Mouse (Mus musculus) adrenal gland (tissue): ENCODE results near the gene Lonrf3.

Experiments used
- intact Hi-C: fragments of 180-260 bp; cut with DNase I; formaldehyde crosslinking; loops from one replicate; pipeline ENCODE4 v1.15.1; 2025
- long read RNA-seq, 2 experiments: library from polyadenylated mRNA; unstranded; transcript quantifications; one replicate each; pipeline ENCODE4 v2.0.0; 2020; ENCODE audit warnings: borderline replicate concordance in 1 of 2; ENCODE audit not compliant: insufficient replicate concordance in 1 of 2
- microRNA-seq, 2 experiments: library from miRNA; unstranded; fragments of <30 nt; microRNA quantifications; one replicate each; pipeline ENCODE4; 2019

Lonrf3 gene
- long read RNA-seq, experiment 1, partial matches to known transcripts: 0 of 3 reads
- long read RNA-seq, experiment 1, other reads (novel, unspliced or antisense): 2 of 3 reads
- long read RNA-seq, experiment 2, partial matches to known transcripts: 0 of 2 reads
- long read RNA-seq, experiment 2, other reads (novel, unspliced or antisense): 0 of 2 reads

GRCm38 (mm10) chrX:36328271-36329039, at the start of gene Lonrf3:
Lonrf3 (plus strand) TSS chrX:36328353.
- intact Hi-C loops: loop anchor here (5.0 kb wide), 1 partner anchor 101 kb away; no protein-coding TSS in a partner anchor

- intact Hi-C loops: no loop called here
Measured at GRCm38 (mm10) chrX:36278750-36279149, 49.4 kb upstream of the Lonrf3 start.

GRCm38 (mm10) chrX:36311420-36311819, 16.7 kb upstream of the Lonrf3 start:
- intact Hi-C loops: no loop called here

GRCm38 (mm10) chrX:36327491-36328255, 480 bp upstream of the Lonrf3 start:
- intact Hi-C loops: loop anchor here (5.0 kb wide), 1 partner anchor 100 kb away; no protein-coding TSS in a partner anchor

- intact Hi-C loops: loop anchor here (5.0 kb wide), 1 partner anchor 102 kb away; no protein-coding TSS in a partner anchor
Measured at GRCm38 (mm10) chrX:36329040-36329649, 992 bp downstream of the Lonrf3 start.

GRCm38 (mm10) chrX:36329849-36330411, 1.8 kb downstream of the Lonrf3 start:
- intact Hi-C loops: loop anchor here (5.0 kb wide), 1 partner anchor 103 kb away; no protein-coding TSS in a partner anchor

- intact Hi-C loops: loop anchor here (5.0 kb wide), 1 partner anchor 125 kb away; no protein-coding TSS in a partner anchor
Measured at GRCm38 (mm10) chrX:36352446-36352845, 24.3 kb downstream of the Lonrf3 start.

DNA sequence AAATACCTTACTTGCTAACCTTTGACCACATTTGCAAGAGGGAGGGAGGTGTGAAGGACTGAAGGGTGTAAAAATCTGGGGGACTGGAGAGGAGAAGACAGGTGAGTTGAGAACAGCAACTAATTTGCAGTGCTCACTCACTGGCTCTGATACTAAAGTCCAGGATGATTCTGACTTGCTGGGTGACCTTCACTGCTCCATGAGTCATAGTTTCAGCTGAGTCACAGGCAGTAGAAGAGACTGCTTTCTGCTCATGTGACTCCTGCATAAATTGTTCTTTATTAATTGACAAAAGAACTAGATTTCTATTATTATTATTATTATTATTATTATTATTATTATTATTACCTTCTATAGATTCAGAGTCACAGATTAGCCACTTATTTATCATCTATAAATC, 57.2 kb downstream of the Lonrf3 start:
- intact Hi-C loops: no loop called here

- intact Hi-C loops: loop anchor here (5.0 kb wide), 1 partner anchor 33 kb away; no protein-coding TSS in a partner anchor
Measured at GRCm38 (mm10) chrX:36389971-36390370, 61.8 kb downstream of the Lonrf3 start.

DNA sequence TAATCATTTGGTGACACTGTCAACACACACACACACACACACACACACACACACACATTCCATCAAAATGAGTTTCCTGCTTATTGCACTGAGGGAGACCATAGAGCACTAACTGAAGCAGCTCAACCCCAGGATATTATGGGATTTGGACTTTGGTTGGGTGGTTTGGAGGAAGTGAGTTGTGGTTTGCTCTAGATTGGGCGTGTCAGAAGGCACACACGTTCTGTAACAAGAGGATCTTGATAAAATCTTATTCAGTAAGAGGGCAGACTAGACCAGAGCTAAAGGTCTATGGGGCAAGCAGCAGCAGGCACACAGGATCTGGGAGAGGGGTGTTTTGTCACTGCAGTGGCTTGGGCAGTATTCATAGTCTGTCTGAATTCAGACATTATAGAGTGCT, 62.4 kb downstream of the Lonrf3 start:
- intact Hi-C loops: loop anchor here (5.0 kb wide), 1 partner anchor 33 kb away; no protein-coding TSS in a partner anchor

DNA sequence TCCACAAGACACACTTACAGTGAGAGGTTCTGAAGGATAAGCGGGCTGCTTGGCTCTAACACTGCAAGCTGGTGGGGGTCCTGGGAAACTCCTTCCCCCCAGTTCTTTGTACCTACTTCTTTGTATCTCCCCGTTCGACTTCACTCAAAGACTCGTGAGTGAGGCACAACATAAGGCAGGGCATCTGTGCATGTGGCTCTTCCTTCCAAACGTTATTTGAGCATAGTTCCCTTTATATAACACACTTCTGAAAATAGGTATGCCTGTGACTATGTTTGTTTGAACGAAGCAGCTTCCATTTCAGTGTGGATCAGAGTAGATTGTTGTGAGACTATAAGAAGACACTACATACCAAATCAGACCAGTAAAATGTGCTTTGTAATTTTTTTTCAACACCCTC, 64.5 kb downstream of the Lonrf3 start:
- intact Hi-C loops: loop anchor here (5.0 kb wide), 1 partner anchor 35 kb away; no protein-coding TSS in a partner anchor

DNA sequence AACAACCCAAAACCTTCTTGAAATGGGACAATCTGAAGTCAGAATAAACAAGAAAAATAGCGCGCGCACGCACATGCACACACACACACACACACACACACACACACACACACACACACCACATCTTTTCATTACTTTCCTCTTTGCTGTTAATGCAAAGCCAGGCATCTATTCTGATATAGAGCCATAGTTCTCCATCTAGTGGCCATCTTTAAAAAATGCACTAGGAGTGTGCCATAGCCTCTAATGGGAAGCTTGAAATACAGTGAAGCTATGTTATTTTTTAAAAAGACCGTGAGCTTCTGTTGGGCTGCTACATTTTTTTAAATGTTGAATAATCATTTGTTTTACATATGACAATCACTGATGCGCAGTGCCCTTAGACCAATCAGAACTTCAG, 65.1 kb downstream of the Lonrf3 start:
- intact Hi-C loops: loop anchor here (5.0 kb wide), 1 partner anchor 36 kb away; no protein-coding TSS in a partner anchor

DNA sequence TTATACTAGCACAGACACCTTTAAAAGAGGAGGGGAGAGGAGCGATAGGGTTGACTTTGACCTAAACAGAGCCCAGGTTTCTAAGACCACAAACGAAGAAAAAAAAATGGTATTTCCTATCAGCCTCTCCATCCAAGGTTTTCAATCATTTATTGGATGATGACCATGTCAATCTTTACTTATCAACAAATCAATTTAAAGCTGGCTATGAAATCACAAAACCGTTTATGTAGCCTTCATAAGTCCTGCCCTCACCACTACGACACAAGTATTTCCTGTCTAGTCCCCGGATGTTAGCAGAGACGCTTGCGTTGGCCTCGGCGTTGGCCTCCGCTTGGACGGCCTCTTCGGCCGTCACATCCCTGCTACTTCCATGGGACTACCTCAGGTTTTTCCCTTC, 72.8 kb downstream of the Lonrf3 start, which contains the start of gene Gm6268:
Gene Gm6268 (plus strand): TSS at position 301 of the 400 bp plus-strand sequence.
- intact Hi-C loops: no loop called here

GRCm38 (mm10) chrX:36402316-36402715, 74.2 kb downstream of the Lonrf3 start:
- intact Hi-C loops: no loop called here

Small RNAs within 50 kb of the gene (microRNA-seq; reads per million reads assigned to microRNA genes)
- gene Gm44485: 0 reads per million in 2 experiments
